Mouse (Mus musculus) CH12.LX (cell line): ENCODE measurements around the gene 4930442H23Rik.

Experiments
- HCFC1 ChIP-seq: IDR thresholded peaks from 2 replicates; pipeline ENCODE4 v1.6.1; 2012; ENCODE audit warnings: low read depth, mild to moderate bottlenecking, inconsistent platforms, low read length, improper control_type of control experiment
- MAFK ChIP-seq: IDR thresholded peaks from 2 replicates; pipeline ENCODE4 v1.6.1; 2011; ENCODE audit warnings: low read length, improper control_type of control experiment; ENCODE audit not compliant: insufficient replicate concordance
- POLR2A ChIP-seq: IDR thresholded peaks from 2 replicates; pipeline ENCODE4 v1.6.1; 2011; ENCODE audit warnings: low read depth, mild to moderate bottlenecking, improper control_type of control experiment, low read length
- RCOR1 ChIP-seq: conservative IDR thresholded peaks from 2 replicates; pipeline ENCODE4 v1.6.1; 2012; ENCODE audit warnings: low read depth, mild to moderate bottlenecking, inconsistent platforms, low read length, improper control_type of control experiment
- USF1 ChIP-seq: IDR thresholded peaks from 2 replicates; pipeline ENCODE4 v1.6.1; 2014; ENCODE audit warnings: low read depth, mild to moderate bottlenecking, inconsistent platforms, low read length, improper control_type of control experiment

GRCm38 (mm10) chr10:81216810-81217209 is 33.2 kb upstream of the 4930442H23Rik start:
- TF ChIP-seq MAFK (no peak), POLR2A (no peak), RCOR1 (no peak), HCFC1 (no peak), USF1 (no peak)
